Mouse (Mus musculus) MEL (cell line): ENCODE measurements around the gene Cep89.

Experiments
- CTCF ChIP-seq, 3 experiments: IDR thresholded peaks in 2 of 3; conservative IDR thresholded peaks in 1 of 3; 2 replicates each; pipeline ENCODE4 v1.5.1; 2011 to 2012; ENCODE audit warnings: low read length in 3 of 3, low read depth in 2 of 3, mild to moderate bottlenecking in 2 of 3, improper control_type of control experiment in 1 of 3, inconsistent platforms in 1 of 3, mixed read lengths in 1 of 3, moderate library complexity in 1 of 3; ENCODE audit not compliant: control insufficient read depth in 1 of 3, insufficient read depth in 1 of 3, poor library complexity in 1 of 3, severe bottlenecking in 1 of 3
- MAFK ChIP-seq: IDR thresholded peaks from 2 replicates; pipeline ENCODE4 v1.6.1; 2011; ENCODE audit warnings: low read depth, mild to moderate bottlenecking, low read length, improper control_type of control experiment, borderline replicate concordance

DNA sequence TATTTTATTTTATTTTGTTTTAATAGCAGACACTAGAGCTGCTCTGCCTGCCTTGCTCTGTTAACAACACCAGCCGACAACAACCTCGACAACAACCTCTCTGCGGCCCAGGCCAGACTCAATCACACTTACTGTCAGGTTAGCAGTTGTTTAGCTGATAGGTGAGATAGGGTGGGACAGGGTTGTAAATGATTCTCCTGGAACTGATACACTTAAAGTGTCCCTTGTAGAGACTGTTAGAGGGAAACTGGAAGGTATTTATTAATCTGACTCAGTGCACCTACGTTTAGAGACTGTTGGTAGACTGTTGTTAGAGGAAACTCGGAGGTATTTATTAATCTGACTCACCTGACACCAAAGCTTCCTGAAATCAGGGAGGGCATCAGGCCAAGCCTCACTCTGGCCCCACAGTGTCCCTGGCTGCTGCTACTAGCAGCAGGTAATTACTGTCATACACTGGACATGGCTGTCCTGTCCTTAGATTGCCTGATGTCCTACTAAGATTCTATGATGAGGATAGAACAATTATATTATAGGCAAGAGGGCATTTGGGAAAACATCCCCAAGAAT, 41.4 kb upstream of the Cep89 start:
- TF ChIP-seq MAFK = no peak
- no peak for TF ChIP-seq CTCF (IDR thresholded peaks at IDR 0.05 in 2 of 3, conservative IDR thresholded peaks at IDR 0.05 in 1 of 3; ENCODE audit: control insufficient read depth in 1 of 3, insufficient read depth in 1 of 3, low read depth in 2 of 3, low read length in 3 of 3, poor library complexity in 1 of 3, severe bottlenecking in 1 of 3)
